Comparison of ENCODE assay signal across 13 mouse cellular contexts in genomic region chr3:70874614-70875013, GRCm38 (mm10).
DNase-seq lines count a peak whose midpoint lies in the region; ATAC-seq and TF ChIP-seq lines count a peak whose summit lies in the region.
"Had no signal": no experiment of that assay in that cellular context is flagged by ENCODE, and none has a peak within 500 bp of the region (broad histone marks: within the 10 kb centered on the region; RNA-seq: fewer than 3 reads in every experiment).

No protein-coding gene starts in this region.

- TF ChIP-seq POLR2A in brain, embryonic 14.5 days (IDR thresholded peaks at IDR 0.05; ENCODE audit: borderline replicate concordance, extremely low read depth, insufficient read depth, insufficient read length, poor library complexity, severe bottlenecking), result no peak

- peaks cover 13% of the 10 kb centered on the region for H3K4me1 ChIP-seq in embryonic facial prominence, embryonic 13.5 days
- H3K4me1 ChIP-seq in embryonic facial prominence, embryonic 10.5 days, result no peaks in the 10 kb centered on the region
- H3K4me1 ChIP-seq in hindbrain, embryonic 16.5 days (ENCODE audit: control insufficient read depth, insufficient read depth, low read depth, low read length), result no peaks in the 10 kb centered on the region
- no peaks in the 10 kb centered on the region for H3K4me1 ChIP-seq in hindbrain, embryonic 13.5 days (replicated peaks)
- no peaks in the 10 kb centered on the region; the same call in 1 of the 2 replicates for H3K4me1 ChIP-seq in heart, postnatal 0 days (ENCODE audit: control insufficient read depth, insufficient read depth)
- no peaks in the 10 kb centered on the region for H3K4me1 ChIP-seq in intestine, embryonic 15.5 days (replicated peaks)
- H3K4me1 ChIP-seq: limb, embryonic 15.5 days had no signal

- no peak; the same call in 1 of the 2 replicates for TF ChIP-seq EP300 in heart, postnatal 0 days (IDR thresholded peaks at IDR 0.05; ENCODE audit: low read depth)

- no peak for TF ChIP-seq CTCF in brain, embryonic 14.5 days (IDR thresholded peaks at IDR 0.05; ENCODE audit: borderline replicate concordance, extremely low read depth, insufficient read depth, insufficient read length)
- TF ChIP-seq CTCF in heart, postnatal 0 days (IDR thresholded peaks at IDR 0.05; ENCODE audit: low read depth), result no peak

- no peak for DNase-seq in embryonic facial prominence, embryonic 10.5 days (ENCODE audit: low spot score)
- DNase-seq in brain, embryonic 14.5 days (ENCODE audit: low read depth), result peak; percentile 75
- peak; percentile 37 for DNase-seq in heart, postnatal 0 days (ENCODE audit: low spot score)
- DNase-seq: kidney, postnatal 25 days; lung, adult 18-20 months; thymus, adult 2 months had no signal

- no peak overlapping the region for H3K9ac ChIP-seq in embryonic facial prominence, embryonic 13.5 days
- H3K9ac ChIP-seq in hindbrain, embryonic 16.5 days (ENCODE audit: low read depth, low read length), result no peak overlapping the region
- H3K9ac ChIP-seq in hindbrain, embryonic 13.5 days, result no peak overlapping the region
- no peak overlapping the region for H3K9ac ChIP-seq in heart, postnatal 0 days (replicated peaks; ENCODE audit: low read depth, low read length)
- no peak overlapping the region for H3K9ac ChIP-seq in intestine, embryonic 15.5 days
- H3K9ac ChIP-seq: limb, embryonic 15.5 days had no signal

- 39% methylated on average over 3 of the region's 3 CpGs for WGBS in embryonic facial prominence, embryonic 13.5 days
- 85% methylated on average over 3 of the region's 3 CpGs for WGBS in embryonic facial prominence, embryonic 10.5 days
- WGBS in hindbrain, embryonic 16.5 days, result 48% methylated on average over 3 of the region's 3 CpGs
- WGBS in hindbrain, embryonic 13.5 days, result 67% methylated on average over 3 of the region's 3 CpGs
- WGBS in heart, postnatal 0 days, result 18% methylated on average over 3 of the region's 3 CpGs
- WGBS in intestine, embryonic 15.5 days, result 75% methylated on average over 3 of the region's 3 CpGs

- H3K4me2 ChIP-seq in embryonic facial prominence, embryonic 13.5 days, result peak overlapping the region; percentile 36
- no peak overlapping the region for H3K4me2 ChIP-seq in hindbrain, embryonic 16.5 days (ENCODE audit: low read length)
- no peak overlapping the region for H3K4me2 ChIP-seq in hindbrain, embryonic 13.5 days
- H3K4me2 ChIP-seq in heart, postnatal 0 days (ENCODE audit: low read depth, low read length), result peak overlapping the region; percentile 31; the same call in 1 of the 2 replicates
- H3K4me2 ChIP-seq in intestine, embryonic 15.5 days (replicated peaks), result no peak overlapping the region
- H3K4me2 ChIP-seq: limb, embryonic 15.5 days had no signal

- no peak for ATAC-seq in embryonic facial prominence, embryonic 13.5 days (ENCODE audit: insufficient number of reproducible peaks, insufficient read depth, low FRiP score, low TSS enrichment, low read depth)
- peak; percentile 74 for ATAC-seq in hindbrain, embryonic 16.5 days
- no peak for ATAC-seq in hindbrain, embryonic 13.5 days (ENCODE audit: low FRiP score)
- peak; percentile 85 for ATAC-seq in heart, postnatal 0 days (ENCODE audit: insufficient read depth, low read depth)
- ATAC-seq in intestine, embryonic 15.5 days, result no peak
- no peak for ATAC-seq in megakaryocyte-erythroid progenitor cell, adult 5-6 weeks (replicated peaks; ENCODE audit: low FRiP score, low TSS enrichment, poor library complexity, severe bottlenecking)
- ATAC-seq: intestine, postnatal 0 days had no signal

- no peaks in the 10 kb centered on the region for H3K9me3 ChIP-seq in embryonic facial prominence, embryonic 13.5 days
- no peaks in the 10 kb centered on the region for H3K9me3 ChIP-seq in embryonic facial prominence, embryonic 10.5 days
- no peaks in the 10 kb centered on the region for H3K9me3 ChIP-seq in hindbrain, embryonic 16.5 days (ENCODE audit: control insufficient read depth, low read length)
- H3K9me3 ChIP-seq in hindbrain, embryonic 13.5 days, result no peaks in the 10 kb centered on the region
- no peaks in the 10 kb centered on the region for H3K9me3 ChIP-seq in heart, postnatal 0 days (replicated peaks; ENCODE audit: control insufficient read depth, low read length)
- H3K9me3 ChIP-seq in intestine, embryonic 15.5 days, result no peaks in the 10 kb centered on the region
- H3K9me3 ChIP-seq: limb, embryonic 15.5 days had no signal

- H3K27me3 ChIP-seq in embryonic facial prominence, embryonic 13.5 days, result no peaks in the 10 kb centered on the region
- H3K27me3 ChIP-seq in embryonic facial prominence, embryonic 10.5 days (replicated peaks; ENCODE audit: low read depth, poor library complexity, severe bottlenecking), result no peaks in the 10 kb centered on the region
- no peaks in the 10 kb centered on the region for H3K27me3 ChIP-seq in hindbrain, embryonic 16.5 days (replicated peaks; ENCODE audit: control insufficient read depth, insufficient read depth, low read length)
- no peaks in the 10 kb centered on the region for H3K27me3 ChIP-seq in hindbrain, embryonic 13.5 days
- H3K27me3 ChIP-seq in heart, postnatal 0 days (ENCODE audit: control insufficient read depth, insufficient read depth, low read length), result no peaks in the 10 kb centered on the region
- no peaks in the 10 kb centered on the region for H3K27me3 ChIP-seq in intestine, embryonic 15.5 days (replicated peaks)
- H3K27me3 ChIP-seq: limb, embryonic 15.5 days had no signal

- H3K36me3 ChIP-seq in embryonic facial prominence, embryonic 13.5 days, result no peaks in the 10 kb centered on the region
- H3K36me3 ChIP-seq in embryonic facial prominence, embryonic 10.5 days (replicated peaks), result no peaks in the 10 kb centered on the region
- H3K36me3 ChIP-seq in hindbrain, embryonic 16.5 days (ENCODE audit: control insufficient read depth, insufficient read depth, low read length), result no peaks in the 10 kb centered on the region
- no peaks in the 10 kb centered on the region for H3K36me3 ChIP-seq in hindbrain, embryonic 13.5 days
- no peaks in the 10 kb centered on the region for H3K36me3 ChIP-seq in heart, postnatal 0 days (replicated peaks; ENCODE audit: control insufficient read depth, insufficient read depth, low read length)
- H3K36me3 ChIP-seq in intestine, embryonic 15.5 days, result no peaks in the 10 kb centered on the region
- H3K36me3 ChIP-seq: limb, embryonic 15.5 days had no signal

- no peak overlapping the region for H3K4me3 ChIP-seq in embryonic facial prominence, embryonic 13.5 days
- H3K4me3 ChIP-seq in embryonic facial prominence, embryonic 10.5 days, result no peak overlapping the region
- no peak overlapping the region for H3K4me3 ChIP-seq in hindbrain, embryonic 16.5 days (ENCODE audit: low read length)
- no peak overlapping the region for H3K4me3 ChIP-seq in hindbrain, embryonic 13.5 days
- no peak overlapping the region for H3K4me3 ChIP-seq in heart, postnatal 0 days (ENCODE audit: low read depth, low read length)
- no peak overlapping the region for H3K4me3 ChIP-seq in intestine, embryonic 15.5 days (replicated peaks)
- H3K4me3 ChIP-seq: limb, embryonic 15.5 days had no signal

- H3K27ac ChIP-seq in embryonic facial prominence, embryonic 13.5 days, result no peak overlapping the region
- H3K27ac ChIP-seq in embryonic facial prominence, embryonic 10.5 days (replicated peaks), result no peak overlapping the region
- no peak overlapping the region for H3K27ac ChIP-seq in hindbrain, embryonic 16.5 days (ENCODE audit: low read depth, low read length)
- H3K27ac ChIP-seq in hindbrain, embryonic 13.5 days, result no peak overlapping the region
- peak overlapping the region; percentile 55 for H3K27ac ChIP-seq in heart, postnatal 0 days (ENCODE audit: low read depth)
- H3K27ac ChIP-seq in intestine, embryonic 15.5 days, result no peak overlapping the region

Comparison
In these comparisons a context has a peak if more than half of its experiments do, and no peak if none do; other contexts are left out.
1. ATAC-seq: peak in hindbrain, embryonic 16.5 days (single experiment) and heart, postnatal 0 days (single experiment); none in embryonic facial prominence, embryonic 13.5 days (single experiment), hindbrain, embryonic 13.5 days (single experiment), intestine, embryonic 15.5 days (single experiment) and megakaryocyte-erythroid progenitor cell, adult 5-6 weeks (single experiment).
2. H3K4me2 ChIP-seq: peak in embryonic facial prominence, embryonic 13.5 days (single experiment) and heart, postnatal 0 days (single experiment); none in hindbrain, embryonic 16.5 days (single experiment), hindbrain, embryonic 13.5 days (single experiment) and intestine, embryonic 15.5 days (single experiment).